Comparison of ENCODE assay signal across 11 mouse cellular contexts in the genomic region with DNA sequence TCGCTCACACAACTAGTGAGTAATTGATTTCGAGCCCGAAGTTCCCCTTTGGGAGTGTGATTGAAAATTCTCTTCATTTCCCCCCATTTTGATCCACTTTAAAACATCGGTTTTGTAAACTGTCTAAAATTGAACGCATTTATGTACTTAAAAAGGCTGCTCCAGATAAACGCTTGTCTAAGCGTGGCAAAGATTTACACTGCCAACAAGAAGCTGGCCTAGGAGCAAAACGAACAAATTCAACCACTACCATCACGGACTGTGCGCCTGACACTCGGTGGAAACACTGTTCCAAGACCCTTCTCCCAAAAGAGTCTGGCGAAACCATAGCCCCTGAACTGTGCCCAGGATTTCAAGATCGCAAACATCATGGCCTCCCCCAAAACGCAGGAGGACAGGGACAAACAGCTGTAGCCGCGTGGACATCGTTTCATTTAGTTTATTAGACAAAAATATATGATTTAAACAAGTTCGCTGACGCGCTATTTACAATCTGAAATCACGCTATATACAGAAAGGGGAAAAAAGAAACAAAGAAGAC. TPM values are rescaled to one million over a fixed set of nuclear protein-coding genes. Genes with fewer than 3 reads are reported as not detected.
DNase-seq lines count a peak whose midpoint lies in the region; ATAC-seq and TF ChIP-seq lines count a peak whose summit lies in the region.
"Had no signal": no experiment of that assay in that cellular context is flagged by ENCODE, and none has a peak within 500 bp of the region (broad histone marks: within the 10 kb centered on the region; RNA-seq: fewer than 3 reads in every experiment).

No protein-coding gene starts in this region.

- TF ChIP-seq POLR2A in brain, embryonic 14.5 days (IDR thresholded peaks at IDR 0.05; ENCODE audit: borderline replicate concordance, extremely low read depth, insufficient read depth, insufficient read length, poor library complexity, severe bottlenecking), result no peak

- H3K4me3 ChIP-seq in heart, embryonic 15.5 days, result peak overlapping the region; percentile 61; the same call in 1 of the 2 replicates
- no peak overlapping the region for H3K4me3 ChIP-seq in forebrain, embryonic 14.5 days (ENCODE audit: low read depth, low read length)
- peak overlapping the region; percentile 92 for H3K4me3 ChIP-seq in midbrain, embryonic 12.5 days

- H3K36me3 ChIP-seq in heart, embryonic 15.5 days, result no peaks in the 10 kb centered on the region
- H3K36me3 ChIP-seq in forebrain, embryonic 14.5 days (ENCODE audit: control insufficient read depth, insufficient read depth, low read length), result no peaks in the 10 kb centered on the region
- peaks cover 6% of the 10 kb centered on the region; the same call in 1 of the 2 replicates for H3K36me3 ChIP-seq in midbrain, embryonic 12.5 days

- peak overlapping the region; percentile 57 for H3K4me2 ChIP-seq in heart, embryonic 15.5 days
- H3K4me2 ChIP-seq in forebrain, embryonic 14.5 days (ENCODE audit: low read length), result no peak overlapping the region
- H3K4me2 ChIP-seq in midbrain, embryonic 12.5 days (replicated peaks), result peak overlapping the region; percentile 71

- no peaks in the 10 kb centered on the region for H3K9me3 ChIP-seq in heart, embryonic 15.5 days (replicated peaks)
- H3K9me3 ChIP-seq in forebrain, embryonic 14.5 days (replicated peaks; ENCODE audit: control insufficient read depth, low read length), result no peaks in the 10 kb centered on the region
- no peaks in the 10 kb centered on the region for H3K9me3 ChIP-seq in midbrain, embryonic 12.5 days

- intact Hi-C loops in heart, postnatal 36 days (cut with DNase I), result loop anchor here (10.0 kb wide), 3 partner anchors 493 to 1077 kb away; no protein-coding TSS in a partner anchor

- ATAC-seq in heart, embryonic 15.5 days (replicated peaks; ENCODE audit: insufficient number of reproducible peaks, insufficient read depth, low FRiP score, low read depth), result no peak
- no peak for ATAC-seq in forebrain, embryonic 14.5 days
- ATAC-seq in midbrain, embryonic 12.5 days (ENCODE audit: low FRiP score, low read depth), result no peak

- peaks cover 85% of the 10 kb centered on the region for H3K27me3 ChIP-seq in heart, embryonic 15.5 days
- H3K27me3 ChIP-seq in forebrain, embryonic 14.5 days (replicated peaks; ENCODE audit: control insufficient read depth, insufficient read depth, low read length), result peaks cover 88% of the 10 kb centered on the region
- H3K27me3 ChIP-seq in midbrain, embryonic 12.5 days, result peaks cover 65% of the 10 kb centered on the region

- TF ChIP-seq CTCF in brain, embryonic 14.5 days (IDR thresholded peaks at IDR 0.05; ENCODE audit: borderline replicate concordance, extremely low read depth, insufficient read depth, insufficient read length), result no peak

- peaks cover 11% of the 10 kb centered on the region for H3K4me1 ChIP-seq in heart, embryonic 15.5 days (replicated peaks)
- peaks cover 3% of the 10 kb centered on the region for H3K4me1 ChIP-seq in forebrain, embryonic 14.5 days (ENCODE audit: control insufficient read depth, insufficient read depth, low read length)
- peaks cover 47% of the 10 kb centered on the region for H3K4me1 ChIP-seq in midbrain, embryonic 12.5 days

- H3K27ac ChIP-seq in heart, embryonic 15.5 days, result no peak overlapping the region
- no peak overlapping the region for H3K27ac ChIP-seq in forebrain, embryonic 14.5 days (ENCODE audit: low read depth, low read length)
- peak overlapping the region; percentile 81; the same call in 1 of the 2 replicates for H3K27ac ChIP-seq in midbrain, embryonic 12.5 days (replicated peaks)

- no peak for DNase-seq in heart, postnatal 36 days
- DNase-seq in brain, embryonic 14.5 days (ENCODE audit: low read depth), result peak; percentile 60
- DNase-seq in forebrain, embryonic 14.5 days (ENCODE audit: low spot score), result peak; percentile 24
- DNase-seq in layer of hippocampus, adult 9-11 months, result no peak
- DNase-seq in cerebellum, adult 9-10 months, result no peak
- no peak for DNase-seq in adrenal gland, adult 8-10 months
- DNase-seq: gastrocnemius, postnatal 25 days; thymus, postnatal 14 days had no signal

- WGBS in heart, embryonic 15.5 days, result 18% methylated on average over 21 of the region's 21 CpGs
- WGBS in forebrain, embryonic 14.5 days, result 2% methylated on average over 21 of the region's 21 CpGs
- 5% methylated on average over 21 of the region's 21 CpGs for WGBS in midbrain, embryonic 12.5 days

- no peak overlapping the region for H3K9ac ChIP-seq in heart, embryonic 15.5 days
- H3K9ac ChIP-seq in forebrain, embryonic 14.5 days (ENCODE audit: low read length), result no peak overlapping the region
- peak overlapping the region; percentile 98 for H3K9ac ChIP-seq in midbrain, embryonic 12.5 days (replicated peaks)

RNA-seq across cellular contexts. Expression of a gene that starts 5.6 kb away (rescaled TPM):
- 1.9 and 2.0 TPM in 2 replicates for polyA plus RNA-seq in heart, embryonic 15.5 days (2015; fragmentation: Nextera tagmentation; extraction: Ambion mirVana)
- total RNA-seq in heart, postnatal 36 days (2021), result 1 to 10 TPM; 5.0 to 8.9 TPM
- polyA plus RNA-seq in brain, embryonic 14.5 days (2012; rRNA removed), result 57.2 and 102 TPM in 2 replicates
- polyA plus RNA-seq in forebrain, embryonic 14.5 days (2014; fragmentation: Nextera tagmentation; extraction: Ambion mirVana), result 0.32 and 0.62 TPM in 2 replicates
- 13.3 and 15.0 TPM in 2 replicates for polyA plus RNA-seq in midbrain, embryonic 12.5 days (2016; fragmentation: Nextera tagmentation; extraction: Ambion mirVana)
- not detected for total RNA-seq in adrenal gland, adult 8-10 months (2022)
- total RNA-seq: gastrocnemius, postnatal 25 days; megakaryocyte, adult 5-6 weeks had no signal

Comparison
In these comparisons a context has a peak if more than half of its experiments do, and no peak if none do; other contexts are left out.
1. DNase-seq: peak in brain, embryonic 14.5 days (single experiment) and forebrain, embryonic 14.5 days (single experiment); none in heart, postnatal 36 days (0 of 2), layer of hippocampus, adult 9-11 months (single experiment), cerebellum, adult 9-10 months (single experiment) and adrenal gland, adult 8-10 months (single experiment).